Mouse (Mus musculus): ENCODE data around the gene Rhoj.

DNA sequence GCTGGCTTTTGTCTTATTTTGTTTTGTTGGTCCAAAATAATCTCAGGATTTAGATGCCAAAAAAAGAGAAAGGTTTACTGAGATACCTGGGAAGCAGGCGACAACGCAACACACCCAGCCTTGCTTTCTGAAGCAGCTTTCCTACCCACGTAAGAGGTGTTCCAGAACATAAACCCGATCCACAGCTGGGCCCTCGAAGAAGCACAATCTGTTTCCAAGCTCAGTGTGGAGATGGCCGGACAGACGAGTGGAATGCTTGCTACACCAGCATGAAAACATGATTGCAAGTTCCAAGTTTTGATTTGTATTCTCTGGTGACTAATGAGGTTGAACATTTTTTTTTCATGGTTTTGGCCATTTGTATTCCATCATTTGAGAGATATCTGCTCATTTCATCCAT lies 32.2 kb downstream of the Rhoj start:
- TF ChIP-seq CTCF (conservative IDR thresholded peaks at IDR 0.05; ENCODE audit: low read length) (no peak), NANOG (IDR thresholded peaks at IDR 0.05; ENCODE audit: borderline replicate concordance, low read length) (no peak)

All from E14TG2a.4 (cell line).